Mouse (Mus musculus) cerebellum, adult 2 months (tissue): ENCODE measurements at regions not wholly inside any gene's neighbourhood (a gene's known extent, or its start where the extent isn't known, plus 50 kb on each side); places are given as distances from the start of the nearest gene placed in this dataset.

Experiments
- CTCF ChIP-seq: fragments of 200-500 bp; IDR thresholded peaks from 2 replicates; pipeline ENCODE4 v1.5.1; 2011; ENCODE audit warnings: low read depth, mild to moderate bottlenecking, control low read depth, low read length, moderate library complexity, borderline replicate concordance; ENCODE audit not compliant: insufficient read depth
- POLR2A ChIP-seq: fragments of 200-500 bp; IDR thresholded peaks from 2 replicates; pipeline ENCODE4 v1.6.1; 2011; ENCODE audit warnings: low read length, control low read depth, borderline replicate concordance; ENCODE audit not compliant: insufficient read depth

DNA sequence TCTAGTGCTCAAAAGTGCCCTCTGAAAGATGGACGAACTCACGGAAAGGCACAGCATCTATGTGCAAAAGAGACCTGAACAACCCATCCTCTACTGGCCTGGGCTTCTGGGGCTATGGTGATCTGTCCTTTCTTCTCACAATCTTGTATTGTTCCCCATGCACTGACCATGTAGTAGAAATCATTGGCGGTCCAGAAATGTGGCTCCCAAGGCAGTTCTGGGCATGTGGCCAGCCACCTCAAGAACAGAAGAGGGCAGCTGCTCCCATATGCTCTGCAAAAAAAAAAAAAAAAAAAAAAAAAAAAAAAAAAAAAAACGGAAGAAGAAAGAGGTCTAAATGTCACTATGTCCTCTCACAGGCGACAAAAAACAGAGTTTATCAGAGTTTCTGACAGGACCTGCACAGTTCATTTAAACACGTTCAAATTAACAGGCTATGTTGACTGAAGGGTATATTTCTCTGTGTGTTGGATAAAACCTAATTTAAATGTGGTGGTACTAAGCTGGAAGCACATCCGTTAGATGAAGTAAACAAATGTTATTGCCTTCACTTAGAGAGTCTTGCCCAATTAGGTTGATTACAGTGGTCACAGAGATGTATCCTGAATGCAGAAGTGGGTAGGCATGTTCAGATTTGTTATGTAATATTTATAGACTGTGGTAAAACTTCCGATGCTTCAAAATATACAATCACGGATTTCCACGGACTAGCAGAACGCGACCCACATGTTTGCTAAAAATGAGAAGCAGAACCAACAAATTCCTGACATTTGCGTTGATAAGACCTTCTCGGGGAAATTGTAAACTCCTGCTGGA lies 470.9 kb downstream of the Epha4 start:
- TF ChIP-seq CTCF, result no peak
- TF ChIP-seq POLR2A, result no peak
